Mouse (Mus musculus): Measurements from ENCODE around the gene Slit3.

GRCm38 (mm10) chr11:35527816-35528462 is 406.9 kb downstream of the Slit3 start:
- no peak for TF ChIP-seq CTCF (IDR thresholded peaks at IDR 0.05; ENCODE audit: low read depth)
- TF ChIP-seq EP300 (IDR thresholded peaks at IDR 0.05; ENCODE audit: low read depth): no peak
